Mouse (Mus musculus) kidney, adult 2 months (tissue): ENCODE data around the gene Stam2. TPM values are rescaled to one million over a fixed set of nuclear protein-coding genes. Genes with fewer than 3 reads are reported as not detected.

ENCODE experiments used
- DNase-seq: peaks from one replicate; pipeline ENCODE4 v3.0.0; 2021
- H3K27ac ChIP-seq: fragments of 200-500 bp; 2 replicates; pipeline ENCODE4 v1.5.1; 2012; ENCODE audit warnings: low read depth, low read length, control low read depth, inconsistent platforms; ENCODE audit not compliant: insufficient read depth
- H3K27me3 ChIP-seq: fragments of 200-500 bp; replicated peaks from 2 replicates; pipeline ENCODE4 v1.6.1; 2012; ENCODE audit warnings: mild to moderate bottlenecking, moderate library complexity, low read length, inconsistent platforms; ENCODE audit not compliant: control insufficient read depth, insufficient read depth
- H3K36me3 ChIP-seq: fragments of 200-500 bp; 2 replicates; pipeline ENCODE4 v1.6.1; 2012; ENCODE audit warnings: mild to moderate bottlenecking, moderate library complexity, low read length, inconsistent platforms; ENCODE audit not compliant: control insufficient read depth, insufficient read depth
- H3K4me1 ChIP-seq: fragments of 200-500 bp; 2 replicates; pipeline ENCODE4 v1.6.1; 2011; ENCODE audit warnings: low read length; ENCODE audit not compliant: control insufficient read depth, insufficient read depth
- H3K4me3 ChIP-seq: fragments of 200-500 bp; 2 replicates; pipeline ENCODE4 v1.5.1; 2011; ENCODE audit warnings: mild to moderate bottlenecking, low read depth, low read length, control low read depth; ENCODE audit not compliant: insufficient read depth
- CTCF ChIP-seq: fragments of 200-500 bp; conservative IDR thresholded peaks from 2 replicates; pipeline ENCODE4 v1.5.1; 2011; ENCODE audit warnings: low read depth, mild to moderate bottlenecking, control low read depth, low read length, moderate library complexity, mixed read lengths; ENCODE audit not compliant: insufficient read depth, insufficient read length
- POLR2A ChIP-seq: fragments of 200-500 bp; IDR thresholded peaks from one replicate; pipeline ENCODE4 v1.6.1; 2011; ENCODE audit warnings: low read depth, low read length, control low read depth
- WGBS: fragments of 180-500 bp; shearing (Covaris S2); methylation state at CpG from one replicate; pipeline ENCODE4 v1.1.7; 2018; 5-methylcytosine and 5-hydroxymethylcytosine counted together
- polyA plus RNA-seq: library from polyadenylated mRNA; depleted of rRNA; stranded (reverse); fragments of >200 nt; gene quantifications from 2 replicates; pipeline ENCODE4 v1.2.3, GENCODE M21; 2012

The Stam2 gene
- polyA plus RNA-seq, 1 experiment, result 8.6 TPM

GRCm38 (mm10) chr2:52694604-52695003 lies 47.5 kb downstream of the Stam2 start:
- Histone ChIP-seq H3K27me3 (no peaks in the 10 kb centered on the region), H3K4me3 (no peak overlapping the region), H3K27ac (0 out of 2 replicates have a peak overlapping the region, but pooled peaks have one; percentile 44), H3K4me1 (no peaks in the 10 kb centered on the region), H3K36me3 (no peaks in the 10 kb centered on the region)
- no peak for DNase-seq
- TF ChIP-seq POLR2A, result no peak
- no peak for TF ChIP-seq CTCF
- WGBS, result 57% methylated on average over 6 of the region's 6 CpGs

- Histone ChIP-seq H3K27me3 (no peaks in the 10 kb centered on the region), H3K4me3 (no peak overlapping the region), H3K36me3 (no peaks in the 10 kb centered on the region), H3K27ac (no peak overlapping the region), H3K4me1 (no peaks in the 10 kb centered on the region)
- DNase-seq, result peak; percentile 23
- TF ChIP-seq CTCF, result peak; percentile 53
- TF ChIP-seq POLR2A, result no peak
- WGBS, result 82% methylated on average over 4 of the region's 4 CpGs
Measured at GRCm38 (mm10) chr2:52691745-52692144, 50.3 kb downstream of the Stam2 start.

- H3K27me3 ChIP-seq, result no peaks in the 10 kb centered on the region
- H3K27ac ChIP-seq, result no peak overlapping the region
- 83% methylated on average over 6 of the region's 6 CpGs for WGBS
- no peak for DNase-seq
- no peaks in the 10 kb centered on the region for H3K4me1 ChIP-seq
- H3K36me3 ChIP-seq, result no peaks in the 10 kb centered on the region
- TF ChIP-seq CTCF (no peak), POLR2A (no peak)
- no peak overlapping the region for H3K4me3 ChIP-seq
Measured at GRCm38 (mm10) chr2:52686601-52687000, 55.5 kb downstream of the Stam2 start.

- 73% methylated on average over 4 of the region's 4 CpGs for WGBS
Measured at GRCm38 (mm10) chr2:52677589-52677988, 64.5 kb downstream of the Stam2 start.

DNA sequence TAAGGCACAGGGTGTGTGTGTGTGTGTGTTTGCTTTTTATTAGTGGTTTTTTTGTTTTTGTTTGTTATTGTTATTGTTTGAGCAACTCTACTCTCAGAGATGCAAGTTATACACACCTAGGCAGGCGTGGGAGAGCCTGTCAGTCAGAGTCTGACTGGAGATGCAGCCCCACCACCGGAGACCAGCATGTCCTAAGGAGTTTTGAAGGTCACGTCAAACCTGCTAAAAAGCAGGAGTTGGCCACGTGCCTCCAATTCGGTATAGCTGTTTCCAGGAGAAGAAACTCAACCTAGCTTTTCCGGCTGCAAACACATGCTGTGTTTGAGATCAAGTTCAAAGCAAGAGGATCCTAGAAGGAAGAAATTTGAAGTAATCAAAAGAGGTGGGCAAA lies 65.2 kb downstream of the Stam2 start:
- Histone ChIP-seq H3K4me3 (peak overlapping the region; percentile 72; the same call in 1 of the 2 replicates), H3K27ac (peak overlapping the region; percentile 6; the same call in 1 of the 2 replicates), H3K4me1 (no peaks in the 10 kb centered on the region), H3K36me3 (no peaks in the 10 kb centered on the region), H3K27me3 (no peaks in the 10 kb centered on the region)
- TF ChIP-seq CTCF (no peak), POLR2A (no peak)
- peak; percentile 39 for DNase-seq
- 17% methylated on average over 6 of the region's 6 CpGs for WGBS

More at GRCm38 (mm10) chr2:52677589-52677988, 64.5 kb downstream of the Stam2 start:
- Histone ChIP-seq H3K36me3 (no peaks in the 10 kb centered on the region), H3K4me3 (no peak overlapping the region), H3K4me1 (no peaks in the 10 kb centered on the region), H3K27me3 (no peaks in the 10 kb centered on the region), H3K27ac (no peak overlapping the region)
- TF ChIP-seq CTCF (no peak), POLR2A (no peak)
- DNase-seq, result no peak

- peak within 1 kb of the TSS; percentile 43; the same call in 1 of the 2 replicates for H3K27ac ChIP-seq
- no peaks in the 10 kb centered on the region for H3K4me1 ChIP-seq
- peak within 1 kb of the TSS; percentile 72 for H3K4me3 ChIP-seq
- DNase-seq, result peak; percentile 57
- no peaks in the 10 kb centered on the region for H3K36me3 ChIP-seq
- TF ChIP-seq CTCF (no peak), POLR2A (no peak)
- H3K27me3 ChIP-seq, result no peaks in the 10 kb centered on the region
- WGBS, result under 1% methylated on average over 40 of the region's 77 CpGs
Measured at GRCm38 (mm10) chr2:52676023-52676912, 65.8 kb downstream of the Stam2 start, which contains the start of gene Cacnb4. Cacnb4 (minus strand) TSS chr2:52676831.
